Mouse (Mus musculus) small intestine, adult 2 months (tissue): ENCODE measurements around the gene Fn3krp.

Experiments used
- CTCF ChIP-seq: fragments of 200-500 bp; IDR thresholded peaks from 2 replicates; pipeline ENCODE4 v1.5.1; 2012; ENCODE audit warnings: low read depth, mild to moderate bottlenecking, control low read depth, inconsistent platforms, low read length, moderate library complexity, mixed read lengths; ENCODE audit not compliant: insufficient replicate concordance, insufficient read length; ENCODE audit errors: extremely low read depth
- POLR2A ChIP-seq: fragments of 200-500 bp; IDR thresholded peaks from 2 replicates; pipeline ENCODE4 v1.6.1; 2012; ENCODE audit warnings: low read depth, mild to moderate bottlenecking, control low read depth, inconsistent platforms, low read length, moderate library complexity

DNA sequence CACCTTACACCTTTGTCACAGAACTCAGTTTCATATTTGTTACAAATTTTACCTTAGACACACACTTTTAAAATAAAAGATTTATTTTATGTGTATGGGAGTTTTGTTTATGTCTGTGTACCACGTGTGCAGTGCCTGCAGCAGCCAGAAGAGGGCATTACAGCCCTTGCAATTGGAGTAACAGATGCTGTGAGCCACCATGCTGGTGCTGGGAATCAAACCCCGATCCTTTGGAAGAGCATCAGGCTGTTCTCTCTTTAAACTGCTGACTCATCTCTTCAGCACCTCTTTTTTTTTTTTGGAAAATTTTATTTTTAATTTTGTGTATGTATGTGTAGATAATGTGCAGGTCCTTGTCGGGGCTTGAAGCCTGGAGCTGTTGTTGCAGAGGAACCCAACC, 36.7 kb downstream of the Fn3krp start:
- peak; percentile 26; the same call in 1 of the 2 replicates for TF ChIP-seq CTCF
- no peak for TF ChIP-seq POLR2A
